8 mouse cellular contexts compared by ENCODE assay signal in genomic region chr9:47439506-47439905, GRCm38 (mm10).
DNase-seq lines count a peak whose midpoint lies in the region; ATAC-seq lines count a peak whose summit lies in the region.

No protein-coding gene starts in this region.

- H3K4me1 ChIP-seq in lung, embryonic 15.5 days = peaks cover 6% of the 10 kb centered on the region; the same call in 1 of the 2 replicates
- H3K4me1 ChIP-seq in limb, embryonic 10.5 days = peaks cover 18% of the 10 kb centered on the region

- WGBS in lung, embryonic 15.5 days = 25% methylated on average over 11 of the region's 11 CpGs
- 28% methylated on average over 11 of the region's 11 CpGs for WGBS in limb, embryonic 10.5 days

- H3K27me3 ChIP-seq in lung, embryonic 15.5 days = no peaks in the 10 kb centered on the region
- H3K27me3 ChIP-seq in limb, embryonic 10.5 days (ENCODE audit: low read depth, poor library complexity, severe bottlenecking) = peaks cover 12% of the 10 kb centered on the region; the same call in 1 of the 2 replicates

- no peak overlapping the region for H3K9ac ChIP-seq in lung, embryonic 15.5 days

- H3K36me3 ChIP-seq in lung, embryonic 15.5 days = no peaks in the 10 kb centered on the region
- H3K36me3 ChIP-seq in limb, embryonic 10.5 days = no peaks in the 10 kb centered on the region

- H3K9me3 ChIP-seq in lung, embryonic 15.5 days = no peaks in the 10 kb centered on the region
- H3K9me3 ChIP-seq in limb, embryonic 10.5 days (replicated peaks) = no peaks in the 10 kb centered on the region

- no peak overlapping the region for H3K27ac ChIP-seq in lung, embryonic 15.5 days
- H3K27ac ChIP-seq in limb, embryonic 10.5 days = no peak overlapping the region

- peak overlapping the region; percentile 43 for H3K4me2 ChIP-seq in lung, embryonic 15.5 days

- ATAC-seq in lung, embryonic 15.5 days (ENCODE audit: borderline replicate concordance, extremely low read depth, low FRiP score, low TSS enrichment) = no peak

- DNase-seq in cerebellum, postnatal 10 days = peak; percentile 38 to 39
- DNase-seq in cerebellum, postnatal 36 days = no peak
- DNase-seq in lung, postnatal 36 days = no peak
- no peak for DNase-seq in limb, embryonic 10.5 days (ENCODE audit: low spot score)
- peak; percentile 44 for DNase-seq in retina, postnatal 1 day
- DNase-seq in thymus, postnatal 14 days = no peak
- no peak for DNase-seq in adrenal gland, adult 18-20 months (ENCODE audit: low spot score in 2 of 2)

- peak overlapping the region; percentile 12; the same call in 1 of the 2 replicates for H3K4me3 ChIP-seq in lung, embryonic 15.5 days
- peak overlapping the region; percentile 26 for H3K4me3 ChIP-seq in limb, embryonic 10.5 days

Comparison
In these comparisons a context has a peak if more than half of its experiments do, and no peak if none do; other contexts are left out.
1. DNase-seq: peak in cerebellum, postnatal 10 days (2 of 2) and retina, postnatal 1 day (single experiment); none in cerebellum, postnatal 36 days (0 of 2), lung, postnatal 36 days (single experiment), limb, embryonic 10.5 days (single experiment), thymus, postnatal 14 days (single experiment) and adrenal gland, adult 18-20 months (0 of 2).